Mouse (Mus musculus) heart, embryonic 16.5 days (tissue): ENCODE data around the gene Atp8a2. TPM values are rescaled to one million over a fixed set of nuclear protein-coding genes. Genes with fewer than 3 reads are reported as not detected.
A peak's percentile ranks its signal among the peaks of the same experiment; 100 is the strongest.

Experiments
- ATAC-seq: fragments of 200-750 bp; cut with Nextera tagmentation; replicated peaks from 2 replicates; pipeline ENCODE4 v1.8.0; 2017; ENCODE audit warnings: moderate number of reproducible peaks; ENCODE audit not compliant: insufficient read depth, low FRiP score; ENCODE audit errors: extremely low read depth
- H3K27ac ChIP-seq: fragments of 300-500 bp; sonication (generic); 2 replicates; pipeline ENCODE4 v1.5.1; 2014; ENCODE audit warnings: mild to moderate bottlenecking, low read length, control low read depth, moderate library complexity
- H3K27me3 ChIP-seq: fragments of 300-500 bp; sonication (generic); 2 replicates; pipeline ENCODE4 v1.6.1; 2014; ENCODE audit warnings: low read length, mixed read lengths; ENCODE audit not compliant: control insufficient read depth, insufficient read depth
- H3K36me3 ChIP-seq: fragments of 300-500 bp; sonication (generic); 2 replicates; pipeline ENCODE4 v1.6.1; 2014; ENCODE audit not compliant: control insufficient read depth, insufficient read depth
- H3K4me1 ChIP-seq: fragments of 300-500 bp; sonication (generic); 2 replicates; pipeline ENCODE4 v1.6.1; 2014; ENCODE audit warnings: low read length, mixed read lengths; ENCODE audit not compliant: control insufficient read depth, insufficient read depth
- H3K4me2 ChIP-seq: fragments of 300-500 bp; sonication (generic); 2 replicates; pipeline ENCODE4 v1.6.1; 2014; ENCODE audit warnings: low read depth, mild to moderate bottlenecking, control low read depth, low read length
- H3K4me3 ChIP-seq: fragments of 300-500 bp; sonication (generic); 2 replicates; pipeline ENCODE4 v1.5.1; 2014; ENCODE audit warnings: mild to moderate bottlenecking, control low read depth, low read length
- H3K9ac ChIP-seq: fragments of 300-500 bp; sonication (generic); 2 replicates; pipeline ENCODE4 v1.6.1; 2014; ENCODE audit warnings: low read length, control low read depth
- H3K9me3 ChIP-seq: fragments of 300-500 bp; sonication (generic); replicated peaks from 2 replicates; pipeline ENCODE4 v1.6.1; 2016; ENCODE audit warnings: low read length; ENCODE audit not compliant: control insufficient read depth
- WGBS: fragments of 180-500 bp; shearing (Covaris S2); extraction: QIAGEN DNeasy Blood & Tissue Kit; methylation state at CpG from one replicate; pipeline ENCODE4 v1.1.7; 2014; 5-methylcytosine and 5-hydroxymethylcytosine counted together
- polyA plus RNA-seq: library from polyadenylated mRNA; unstranded; fragments of >200 nt; fragmentation: Nextera tagmentation; extraction: Ambion mirVana; gene quantifications from 2 replicates; pipeline ENCODE4 v1.2.1, GENCODE M21; 2015

Atp8a2 gene
- polyA plus RNA-seq, 1 experiment from 2014 or later = 6.1 TPM

- no peak for ATAC-seq
- H3K36me3 ChIP-seq = no peaks in the 10 kb centered on the region
- no peak overlapping the region for H3K9ac ChIP-seq
- no peak overlapping the region for H3K27ac ChIP-seq
- no peaks in the 10 kb centered on the region for H3K27me3 ChIP-seq
- H3K4me3 ChIP-seq = no peak overlapping the region
- 86% methylated on average over 5 of the region's 5 CpGs for WGBS
- no peak overlapping the region for H3K4me2 ChIP-seq
- H3K9me3 ChIP-seq = no peaks in the 10 kb centered on the region; the same call in 1 of the 2 replicates
- peaks cover 9% of the 10 kb centered on the region for H3K4me1 ChIP-seq
These were observed 980 bp downstream of the Atp8a2 start for GRCm38 (mm10) chr14:60195999-60196398.

GRCm38 (mm10) chr14:60194606-60195005, 2.4 kb downstream of the Atp8a2 start:
- WGBS = 68% methylated on average over 1 of the region's 1 CpGs
- H3K4me3 ChIP-seq = no peak overlapping the region
- H3K9me3 ChIP-seq = no peaks in the 10 kb centered on the region; the same call in 1 of the 2 replicates
- H3K9ac ChIP-seq = no peak overlapping the region
- H3K4me2 ChIP-seq = no peak overlapping the region
- H3K27ac ChIP-seq = no peak overlapping the region
- peaks cover 15% of the 10 kb centered on the region for H3K4me1 ChIP-seq
- no peaks in the 10 kb centered on the region for H3K36me3 ChIP-seq
- H3K27me3 ChIP-seq = no peaks in the 10 kb centered on the region
- no peak for ATAC-seq

DNA sequence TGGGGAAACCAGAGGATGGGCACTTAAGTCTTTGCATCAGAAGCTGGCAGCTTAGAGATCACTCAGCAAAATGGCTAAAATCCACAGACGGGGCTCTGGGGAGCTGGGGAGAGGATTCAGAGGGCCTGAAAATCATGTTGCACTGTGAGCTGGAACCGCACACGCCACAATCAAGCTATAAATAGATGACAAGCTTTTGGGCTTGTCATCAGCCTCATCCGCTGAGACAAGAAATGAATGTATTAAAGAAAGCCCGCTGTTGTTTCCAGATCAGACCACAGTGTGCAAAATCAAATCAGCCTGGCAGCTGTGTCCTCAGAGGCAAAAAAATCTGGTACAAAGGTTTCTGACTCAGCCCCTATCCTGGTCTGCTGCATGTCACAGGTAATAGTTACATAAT, 7.2 kb downstream of the Atp8a2 start:
- H3K36me3 ChIP-seq = no peaks in the 10 kb centered on the region
- no peak overlapping the region for H3K4me3 ChIP-seq
- no peaks in the 10 kb centered on the region; the same call in 1 of the 2 replicates for H3K9me3 ChIP-seq
- H3K4me2 ChIP-seq = 0 out of 2 replicates have a peak overlapping the region, but pooled peaks have one; percentile 8
- peaks cover 17% of the 10 kb centered on the region for H3K4me1 ChIP-seq
- no peaks in the 10 kb centered on the region for H3K27me3 ChIP-seq
- peak overlapping the region; percentile 86 for H3K27ac ChIP-seq
- no peak overlapping the region for H3K9ac ChIP-seq
- WGBS = 40% methylated on average over 5 of the region's 5 CpGs
- ATAC-seq = peak; percentile 79

DNA sequence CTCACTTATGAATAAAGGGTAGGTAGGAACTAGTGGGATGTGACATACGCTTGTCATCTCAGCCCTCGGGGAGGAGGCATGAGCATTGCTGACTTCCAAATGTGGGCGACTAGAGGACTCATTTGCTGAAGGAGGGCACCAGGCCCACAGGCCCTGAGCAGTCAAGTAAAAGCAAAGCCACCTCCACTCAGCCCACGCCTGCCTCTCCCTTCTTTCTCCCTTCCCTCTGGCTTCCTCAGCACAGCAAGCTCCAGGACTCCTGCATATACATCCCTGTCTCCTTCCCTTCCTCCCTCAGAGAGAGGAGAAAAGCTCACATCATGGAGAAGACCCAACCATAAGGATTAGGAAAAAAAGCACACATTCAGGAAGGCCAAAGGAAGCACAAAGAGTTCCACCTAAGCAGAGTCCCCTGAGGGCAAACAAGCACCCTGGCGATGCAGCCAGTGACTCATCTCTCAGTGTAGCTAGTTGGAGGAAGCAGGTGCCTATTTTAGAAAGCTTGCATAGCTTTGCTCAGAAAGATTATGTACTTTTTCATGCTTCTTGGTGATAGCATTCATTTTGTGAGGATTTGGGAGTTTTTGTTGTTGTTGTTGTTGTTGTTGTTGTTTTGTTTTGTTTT, 8.7 kb downstream of the Atp8a2 start:
- WGBS = 71% methylated on average over 5 of the region's 5 CpGs
- 0 out of 2 replicates have a peak overlapping the region, but pooled peaks have one; percentile 25 for H3K27ac ChIP-seq

DNA sequence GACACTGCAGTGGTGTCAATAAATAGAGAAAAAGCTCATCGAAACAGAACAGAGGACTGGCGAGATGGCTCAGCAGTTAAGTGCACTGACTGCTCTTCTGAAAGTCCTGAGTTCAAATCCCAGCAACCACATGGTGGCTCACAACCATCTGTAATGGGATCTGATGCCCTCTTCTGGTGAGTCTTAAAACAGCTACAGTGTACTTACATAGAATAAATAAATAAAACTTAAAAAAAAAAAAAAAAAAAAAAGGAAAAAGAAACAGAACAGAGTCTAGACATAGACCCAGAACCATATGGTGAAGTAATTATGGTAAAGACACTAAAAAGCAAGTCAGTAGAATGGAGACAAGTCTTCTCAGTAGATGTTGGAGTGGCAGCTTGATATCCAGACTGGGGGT, 15.7 kb downstream of the Atp8a2 start:
- no peak overlapping the region for H3K27ac ChIP-seq
- H3K9me3 ChIP-seq = no peaks in the 10 kb centered on the region
- H3K36me3 ChIP-seq = no peaks in the 10 kb centered on the region
- 95% methylated on average over 2 of the region's 2 CpGs for WGBS
- no peak overlapping the region for H3K4me3 ChIP-seq
- ATAC-seq = no peak
- no peak overlapping the region for H3K4me2 ChIP-seq
- no peaks in the 10 kb centered on the region for H3K27me3 ChIP-seq
- no peak overlapping the region for H3K9ac ChIP-seq
- peaks cover 4% of the 10 kb centered on the region for H3K4me1 ChIP-seq

More for the DNA sequence above, 8.7 kb downstream of the Atp8a2 start:
- Histone ChIP-seq H3K9ac (no peak overlapping the region), H3K36me3 (no peaks in the 10 kb centered on the region), H3K4me1 (peaks cover 21% of the 10 kb centered on the region), H3K4me2 (no peak overlapping the region), H3K27me3 (no peaks in the 10 kb centered on the region), H3K9me3 (no peaks in the 10 kb centered on the region; the same call in 1 of the 2 replicates), H3K4me3 (no peak overlapping the region)
- no peak for ATAC-seq

- peak overlapping the region; percentile 87 for H3K4me2 ChIP-seq
- no peaks in the 10 kb centered on the region for H3K9me3 ChIP-seq
- peak overlapping the region; percentile 80 for H3K4me3 ChIP-seq
- peaks cover 2% of the 10 kb centered on the region for H3K4me1 ChIP-seq
- H3K27ac ChIP-seq = no peak overlapping the region
- whole genome bisulfite sequencing = 17% methylated on average over 2 of the region's 2 CpGs
- H3K9ac ChIP-seq = no peak overlapping the region
- H3K27me3 ChIP-seq = no peaks in the 10 kb centered on the region
- H3K36me3 ChIP-seq = no peaks in the 10 kb centered on the region
- no peak for ATAC-seq
These were observed 18.4 kb downstream of the Atp8a2 start for GRCm38 (mm10) chr14:60178571-60178955.

GRCm38 (mm10) chr14:60177614-60178570, 19.1 kb downstream of the Atp8a2 start:
- peak overlapping the region; percentile 86 for H3K27ac ChIP-seq
- WGBS = 14% methylated on average over 37 of the region's 37 CpGs
- ATAC-seq = no peak; the same call in none of the 2 replicates

DNA sequence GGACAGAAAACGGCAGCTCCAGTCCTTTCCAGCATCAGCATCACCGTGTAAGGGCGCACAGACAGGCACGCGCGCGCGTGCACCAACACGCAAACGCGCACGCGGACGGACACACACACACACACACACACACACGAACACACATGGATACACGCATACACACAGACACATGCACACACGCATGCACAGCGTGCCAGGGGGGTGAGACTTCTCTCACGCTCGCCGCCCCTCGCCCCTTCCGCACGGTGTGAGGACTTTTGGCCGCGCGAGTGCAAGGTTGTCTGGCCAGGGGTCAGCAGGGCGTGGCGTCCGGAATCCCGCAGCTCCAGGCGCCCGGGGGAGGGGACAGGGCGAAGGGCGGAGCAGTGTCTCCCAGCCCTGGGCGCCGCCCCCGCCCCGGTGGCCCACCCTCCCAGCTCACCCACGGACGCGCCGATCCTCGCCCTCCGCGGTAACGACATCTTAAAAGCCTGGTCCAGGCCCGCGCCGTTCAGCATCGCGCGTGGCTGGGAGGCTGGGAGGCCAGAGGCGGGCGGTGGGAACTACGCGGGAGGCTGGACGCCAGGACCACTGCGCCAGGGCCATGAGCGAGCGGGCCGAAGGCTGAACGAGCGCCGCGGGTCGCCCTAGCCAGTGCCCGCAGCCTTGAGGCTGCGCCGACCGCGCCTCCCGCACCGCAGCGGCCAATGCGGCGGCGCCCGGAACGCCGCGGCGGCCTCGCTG, 19.9 kb downstream of the Atp8a2 start:
- no peaks in the 10 kb centered on the region for H3K9me3 ChIP-seq
- peaks cover 9% of the 10 kb centered on the region for H3K4me1 ChIP-seq
- WGBS = under 1% methylated on average over 81 of the region's 84 CpGs
- peak overlapping the region; percentile 80 for H3K4me3 ChIP-seq
- H3K27me3 ChIP-seq = no peaks in the 10 kb centered on the region
- no peaks in the 10 kb centered on the region for H3K36me3 ChIP-seq
- peak overlapping the region; percentile 79 for H3K9ac ChIP-seq
- H3K27ac ChIP-seq = peak overlapping the region; percentile 86
- peak overlapping the region; percentile 87 for H3K4me2 ChIP-seq
- peak; percentile 84 for ATAC-seq

More at GRCm38 (mm10) chr14:60177614-60178570, 19.1 kb downstream of the Atp8a2 start:
- Histone ChIP-seq H3K4me2 (peak overlapping the region; percentile 87), H3K9ac (peak overlapping the region; percentile 79), H3K4me3 (peak overlapping the region; percentile 80), H3K4me1 (peaks cover 2% of the 10 kb centered on the region), H3K27me3 (no peaks in the 10 kb centered on the region), H3K36me3 (no peaks in the 10 kb centered on the region), H3K9me3 (no peaks in the 10 kb centered on the region)
